Mouse (Mus musculus) gastrocnemius, postnatal 10 days (tissue): ENCODE data around the gene Dag1. TPM values are rescaled to one million over a fixed set of nuclear protein-coding genes. Genes with fewer than 3 reads are reported as not detected.
"Not testable (repeated sequence)": the region's sequence is repeated elsewhere in the genome, so short reads cannot be mapped to it uniquely, and the experiment has no call there.

Experiments
- DNase-seq: peaks from one replicate; pipeline ENCODE4 v3.0.0; 2021; ENCODE audit warnings: mixed read lengths
- total RNA-seq, 2 experiments: library from RNA; stranded (reverse); gene quantifications; 2 replicates each; pipeline ENCODE4 v1.2.3; 2021

The Dag1 gene
- total RNA-seq, 2 experiments from 2014 or later: 286 to 307 TPM

- peak; percentile 39 for DNase-seq
Observed at GRCm38 (mm10) chr9:108274476-108275330, 10.9 kb upstream of the Dag1 start.

GRCm38 (mm10) chr9:108273485-108273884, 9.7 kb upstream of the Dag1 start:
- DNase-seq: no peak

- no peak for DNase-seq
Observed at GRCm38 (mm10) chr9:108272691-108273090, 8.9 kb upstream of the Dag1 start.

GRCm38 (mm10) chr9:108271941-108272340, 8.2 kb upstream of the Dag1 start:
- DNase-seq: no peak

GRCm38 (mm10) chr9:108268701-108269100, 4.9 kb upstream of the Dag1 start:
- not testable (repeated sequence) for DNase-seq

GRCm38 (mm10) chr9:108267691-108268090, 3.9 kb upstream of the Dag1 start:
- DNase-seq: peak; percentile 37

GRCm38 (mm10) chr9:108266261-108266935, 2.6 kb upstream of the Dag1 start:
- DNase-seq: no peak

- peak; percentile 59 for DNase-seq
Observed at GRCm38 (mm10) chr9:108264191-108264921, 598 bp upstream of the Dag1 start.

- DNase-seq: no peak
Observed at GRCm38 (mm10) chr9:108263131-108263681, 552 bp downstream of the Dag1 start.

GRCm38 (mm10) chr9:108262494-108263049, 1.2 kb downstream of the Dag1 start:
- DNase-seq: no peak

- peak; percentile 15 for DNase-seq
Observed at GRCm38 (mm10) chr9:108261865-108262264, 1.9 kb downstream of the Dag1 start.

- no peak for DNase-seq
Observed at GRCm38 (mm10) chr9:108260526-108260925, 3.2 kb downstream of the Dag1 start.

- no peak for DNase-seq
Observed at GRCm38 (mm10) chr9:108252766-108253165, 11.0 kb downstream of the Dag1 start.

GRCm38 (mm10) chr9:108251877-108252276, 11.9 kb downstream of the Dag1 start:
- peak; percentile 35 for DNase-seq

- DNase-seq: no peak
Observed at GRCm38 (mm10) chr9:108248957-108249356, 14.8 kb downstream of the Dag1 start.

GRCm38 (mm10) chr9:108244984-108245383, 18.8 kb downstream of the Dag1 start:
- DNase-seq: no peak

- DNase-seq: peak; percentile 26
Observed at GRCm38 (mm10) chr9:108244540-108244939, 19.2 kb downstream of the Dag1 start.

- no peak for DNase-seq
Observed at GRCm38 (mm10) chr9:108239951-108240350, 23.8 kb downstream of the Dag1 start.

- DNase-seq: no peak
Observed at GRCm38 (mm10) chr9:108238831-108239230, 24.9 kb downstream of the Dag1 start.

GRCm38 (mm10) chr9:108238402-108238801, 25.4 kb downstream of the Dag1 start:
- no peak for DNase-seq

GRCm38 (mm10) chr9:108234682-108235081, 29.1 kb downstream of the Dag1 start:
- no peak for DNase-seq

GRCm38 (mm10) chr9:108232908-108233307, 30.9 kb downstream of the Dag1 start:
- DNase-seq: no peak
